Mouse (Mus musculus) liver, embryonic 14.5 days (tissue): ENCODE measurements around the gene Teddm1b.

Experiments
- CTCF ChIP-seq: IDR thresholded peaks from 2 replicates; pipeline ENCODE4 v1.5.1; 2016; ENCODE audit warnings: antibody characterized with exemption, low read depth, control low read depth
- EP300 ChIP-seq: IDR thresholded peaks from 2 replicates; pipeline ENCODE4 v1.6.1; 2016; ENCODE audit warnings: antibody characterized with exemption, low read depth

DNA sequence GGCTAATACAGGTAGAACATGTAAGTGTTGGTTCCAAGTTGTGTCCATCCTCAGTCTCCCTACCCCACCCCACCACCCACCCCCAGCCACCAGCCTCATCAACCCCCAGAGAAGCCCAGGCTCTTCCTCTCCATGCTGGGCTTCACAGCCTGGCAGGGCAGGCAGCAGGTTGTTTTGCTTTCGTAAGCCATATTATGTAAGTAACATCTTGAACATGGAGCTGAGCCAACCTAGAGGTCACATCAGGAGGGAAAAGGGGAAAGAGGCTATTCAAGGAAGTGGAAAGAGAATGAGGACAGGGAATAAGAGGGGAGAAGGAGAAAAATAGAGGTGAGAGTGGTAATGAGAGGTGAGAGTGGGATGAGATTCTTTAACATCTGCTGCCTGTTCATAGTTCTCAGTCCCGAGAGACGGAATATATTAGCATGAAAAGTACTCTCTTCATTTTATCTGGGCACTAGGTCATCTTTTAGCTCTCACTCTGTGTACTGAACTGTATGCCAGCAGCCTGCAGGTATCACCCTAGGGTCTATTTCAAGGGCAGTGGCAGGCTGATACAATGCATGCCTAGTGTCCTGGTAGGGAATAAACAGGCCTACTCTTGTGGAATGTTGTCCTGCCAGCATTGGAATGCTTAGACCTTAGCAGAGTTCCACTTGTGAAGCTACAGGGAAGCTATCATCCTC is 44.5 kb downstream of the Teddm1b start:
- TF ChIP-seq EP300 (no peak), CTCF (no peak)
